Mouse (Mus musculus) small intestine, adult 2 months (tissue): ENCODE measurements around the gene Qrfp.

Source experiments
- CTCF ChIP-seq: fragments of 200-500 bp; IDR thresholded peaks from 2 replicates; pipeline ENCODE4 v1.5.1; 2012; ENCODE audit warnings: low read depth, mild to moderate bottlenecking, control low read depth, inconsistent platforms, low read length, moderate library complexity, mixed read lengths; ENCODE audit not compliant: insufficient replicate concordance, insufficient read length; ENCODE audit errors: extremely low read depth
- POLR2A ChIP-seq: fragments of 200-500 bp; IDR thresholded peaks from 2 replicates; pipeline ENCODE4 v1.6.1; 2012; ENCODE audit warnings: low read depth, mild to moderate bottlenecking, control low read depth, inconsistent platforms, low read length, moderate library complexity

DNA sequence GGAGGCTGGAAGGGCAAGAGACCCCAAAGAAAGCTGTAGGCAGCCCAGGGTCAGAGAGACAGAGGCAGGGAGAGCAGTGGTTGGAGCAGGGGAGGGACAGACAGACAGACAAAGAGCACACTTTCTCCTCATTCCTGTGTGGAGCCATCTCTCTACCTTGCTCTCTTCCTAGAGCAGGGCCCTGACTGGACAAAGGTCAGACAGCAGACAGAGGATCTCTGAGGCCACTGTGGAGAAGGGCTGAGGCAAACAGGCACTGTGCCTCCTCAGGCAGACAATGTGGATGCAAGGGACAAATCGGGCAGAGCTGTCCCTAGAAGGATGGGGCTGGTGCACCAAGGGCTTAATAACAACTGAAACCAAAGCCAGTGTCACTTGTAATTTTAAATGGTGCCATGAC, 28.5 kb upstream of the Qrfp start:
- TF ChIP-seq CTCF = no peak
- no peak for TF ChIP-seq POLR2A
